Mouse (Mus musculus): ENCODE measurements at regions not wholly inside any gene's neighbourhood (a gene's known extent, or its start where the extent isn't known, plus 50 kb on each side); places are given as distances from the start of the nearest gene placed in this dataset.
A peak's percentile ranks its signal among the peaks of the same experiment; 100 is the strongest.

GRCm38 (mm10) chr9:99800076-99800475 is 75.9 kb downstream of the Sox14 start:
- no peak for ATAC-seq (replicated peaks; ENCODE audit: low FRiP score, low TSS enrichment, low read depth)
- 3% methylated on average over 13 of the region's 13 CpGs for WGBS

GRCm38 (mm10) chr9:99799387-99800021 is 76.5 kb downstream of the Sox14 start:
- H3K9me3 ChIP-seq (ENCODE audit: control insufficient read depth, low read length): no peaks in the 10 kb centered on the region
- WGBS: 6% methylated on average over 16 of the region's 16 CpGs
- no peak overlapping the region for H3K9ac ChIP-seq (ENCODE audit: low read length)
- peaks cover 4% of the 10 kb centered on the region; the same call in 1 of the 2 replicates for H3K4me1 ChIP-seq (replicated peaks; ENCODE audit: control insufficient read depth, insufficient read depth, low read length)
- DNase-seq (ENCODE audit: low spot score) (peak; percentile 68), ATAC-seq (replicated peaks; ENCODE audit: low FRiP score, low TSS enrichment, low read depth) (no peak)
- H3K27me3 ChIP-seq (replicated peaks; ENCODE audit: control insufficient read depth, insufficient read depth, low read length): no peaks in the 10 kb centered on the region
- no peaks in the 10 kb centered on the region for H3K36me3 ChIP-seq (ENCODE audit: control insufficient read depth, insufficient read depth, low read length)
- H3K27ac ChIP-seq (ENCODE audit: low read depth): no peak overlapping the region
- peak overlapping the region; percentile 53 for H3K4me2 ChIP-seq (ENCODE audit: low read length)
- H3K4me3 ChIP-seq (ENCODE audit: low read depth, low read length): peak overlapping the region; percentile 24

More at GRCm38 (mm10) chr9:99800076-99800475, 75.9 kb downstream of the Sox14 start:
- no peaks in the 10 kb centered on the region for H3K36me3 ChIP-seq (ENCODE audit: control insufficient read depth, insufficient read depth, low read length)
- DNase-seq (ENCODE audit: low spot score): no peak
- H3K4me2 ChIP-seq (ENCODE audit: low read length): peak overlapping the region; percentile 53
- H3K9ac ChIP-seq (ENCODE audit: low read length): no peak overlapping the region
- H3K4me1 ChIP-seq (replicated peaks; ENCODE audit: control insufficient read depth, insufficient read depth, low read length): peaks cover 4% of the 10 kb centered on the region; the same call in 1 of the 2 replicates
- peak overlapping the region; percentile 24 for H3K4me3 ChIP-seq (ENCODE audit: low read depth, low read length)
- no peaks in the 10 kb centered on the region for H3K27me3 ChIP-seq (replicated peaks; ENCODE audit: control insufficient read depth, insufficient read depth, low read length)
- no peak overlapping the region for H3K27ac ChIP-seq (ENCODE audit: low read depth)
- no peaks in the 10 kb centered on the region for H3K9me3 ChIP-seq (ENCODE audit: control insufficient read depth, low read length)

DNA sequence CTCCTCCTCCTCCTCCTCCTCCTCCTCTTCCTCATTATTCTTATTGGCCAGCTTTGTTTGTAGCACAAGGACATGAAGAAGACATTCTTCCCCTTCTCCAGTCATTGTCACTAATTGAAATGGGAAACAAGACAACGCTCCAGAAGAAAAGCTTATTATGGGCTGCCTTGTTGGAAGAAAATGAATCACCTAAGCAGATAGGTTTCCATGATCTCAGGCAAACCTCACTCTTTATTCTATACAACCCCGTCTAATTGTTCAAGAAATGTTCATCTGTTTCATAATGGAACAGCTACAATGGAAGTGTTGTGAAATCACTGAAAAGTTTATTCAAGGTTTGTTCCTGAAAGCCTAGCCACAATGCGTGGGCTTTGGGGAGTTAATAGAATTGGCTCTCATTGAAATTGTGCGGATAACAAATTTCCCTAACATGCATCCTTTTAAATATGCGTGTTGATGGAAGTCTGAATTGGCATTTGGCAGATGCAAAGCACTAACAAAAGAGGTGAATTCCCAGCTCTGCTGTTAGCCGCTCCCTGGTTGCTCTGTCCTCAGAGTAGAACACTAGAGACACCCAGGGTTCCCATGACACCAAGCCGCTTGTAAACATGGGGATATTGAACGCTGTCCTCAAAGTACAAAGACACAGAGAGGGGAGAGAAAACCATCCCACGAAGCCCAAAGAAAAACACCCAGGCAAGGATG is 78.8 kb downstream of the Sox14 start:
- no peak overlapping the region for H3K4me3 ChIP-seq (ENCODE audit: low read depth, low read length)
- no peaks in the 10 kb centered on the region for H3K27me3 ChIP-seq (replicated peaks; ENCODE audit: control insufficient read depth, insufficient read depth, low read length)
- no peak overlapping the region for H3K9ac ChIP-seq (ENCODE audit: low read length)
- H3K4me1 ChIP-seq (replicated peaks; ENCODE audit: control insufficient read depth, insufficient read depth, low read length): peaks cover 4% of the 10 kb centered on the region; the same call in 1 of the 2 replicates
- WGBS: 64% methylated on average over 9 of the region's 9 CpGs
- no peak overlapping the region for H3K4me2 ChIP-seq (ENCODE audit: low read length)
- no peaks in the 10 kb centered on the region for H3K36me3 ChIP-seq (ENCODE audit: control insufficient read depth, insufficient read depth, low read length)
- no peak overlapping the region for H3K27ac ChIP-seq (ENCODE audit: low read depth)
- DNase-seq (ENCODE audit: low spot score): no peak
- ATAC-seq (replicated peaks; ENCODE audit: low FRiP score, low TSS enrichment, low read depth): no peak
- H3K9me3 ChIP-seq (ENCODE audit: control insufficient read depth, low read length): no peaks in the 10 kb centered on the region

DNA sequence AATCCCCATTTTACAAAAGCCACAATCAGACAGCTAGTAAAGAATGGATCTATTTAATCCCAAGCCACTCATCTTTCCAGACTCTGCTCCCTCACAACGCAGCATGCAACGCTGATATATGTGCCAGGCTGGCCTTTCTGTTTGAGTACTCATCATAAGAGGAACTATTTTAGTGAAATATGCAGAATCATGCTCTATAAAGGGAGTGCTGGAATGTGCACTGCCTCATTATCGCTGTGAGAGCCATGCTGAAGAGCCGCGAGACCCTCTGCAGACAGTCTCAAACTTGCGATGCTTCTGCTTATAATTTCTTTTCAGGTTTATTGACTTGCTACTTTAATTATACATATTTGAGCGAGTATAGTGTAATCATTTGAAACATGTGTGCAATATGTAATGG is 75.6 kb upstream of the Cldn18 start:
- Histone ChIP-seq H3K27ac (ENCODE audit: low read depth) (no peak overlapping the region), H3K9ac (ENCODE audit: low read length) (no peak overlapping the region), H3K4me3 (ENCODE audit: low read depth, low read length) (no peak overlapping the region), H3K9me3 (ENCODE audit: control insufficient read depth, low read length) (no peaks in the 10 kb centered on the region), H3K4me2 (ENCODE audit: low read length) (no peak overlapping the region), H3K36me3 (ENCODE audit: control insufficient read depth, insufficient read depth, low read length) (no peaks in the 10 kb centered on the region), H3K27me3 (replicated peaks; ENCODE audit: control insufficient read depth, insufficient read depth, low read length) (no peaks in the 10 kb centered on the region), H3K4me1 (replicated peaks; ENCODE audit: control insufficient read depth, insufficient read depth, low read length) (no peaks in the 10 kb centered on the region)
- 73% methylated on average over 7 of the region's 7 CpGs for WGBS
- ATAC-seq (replicated peaks; ENCODE audit: low FRiP score, low TSS enrichment, low read depth): no peak
- DNase-seq (ENCODE audit: low spot score): no peak

GRCm38 (mm10) chr9:99786864-99787263 is 69.8 kb upstream of the Cldn18 start:
- Histone ChIP-seq H3K4me3 (ENCODE audit: low read depth, low read length) (no peak overlapping the region), H3K9ac (ENCODE audit: low read length) (no peak overlapping the region), H3K9me3 (ENCODE audit: control insufficient read depth, low read length) (no peaks in the 10 kb centered on the region), H3K27ac (ENCODE audit: low read depth) (no peak overlapping the region), H3K4me1 (replicated peaks; ENCODE audit: control insufficient read depth, insufficient read depth, low read length) (no peaks in the 10 kb centered on the region), H3K4me2 (ENCODE audit: low read length) (no peak overlapping the region), H3K36me3 (ENCODE audit: control insufficient read depth, insufficient read depth, low read length) (no peaks in the 10 kb centered on the region), H3K27me3 (replicated peaks; ENCODE audit: control insufficient read depth, insufficient read depth, low read length) (no peaks in the 10 kb centered on the region)
- DNase-seq (ENCODE audit: low spot score): no peak
- no peak for ATAC-seq (replicated peaks; ENCODE audit: low FRiP score, low TSS enrichment, low read depth)
- WGBS: 80% methylated on average over 7 of the region's 7 CpGs

DNA sequence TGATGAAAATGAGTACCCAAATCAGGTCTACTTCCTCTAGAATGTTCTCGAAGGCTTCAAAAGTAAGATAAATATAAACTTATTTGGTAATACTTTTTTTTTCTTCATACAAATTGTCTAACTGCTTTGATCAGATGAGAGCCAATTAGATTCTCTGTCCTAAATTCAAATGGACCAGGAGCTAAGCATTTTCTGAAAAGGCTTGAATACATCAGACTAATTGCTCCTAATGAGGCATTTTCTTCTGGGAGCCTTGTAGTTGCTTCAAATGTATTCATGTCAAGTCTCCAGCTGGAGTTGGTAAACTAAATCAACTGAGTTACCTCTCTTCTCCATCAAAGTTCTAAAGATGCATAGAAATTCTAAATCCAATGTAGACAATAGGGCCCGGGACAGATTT is 66.1 kb upstream of the Cldn18 start:
- no peak overlapping the region for H3K4me3 ChIP-seq (ENCODE audit: low read depth, low read length)
- no peak overlapping the region for H3K9ac ChIP-seq (ENCODE audit: low read length)
- DNase-seq (ENCODE audit: low spot score): no peak
- no peak overlapping the region for H3K27ac ChIP-seq (ENCODE audit: low read depth)
- no peak overlapping the region for H3K4me2 ChIP-seq (ENCODE audit: low read length)
- H3K27me3 ChIP-seq (replicated peaks; ENCODE audit: control insufficient read depth, insufficient read depth, low read length): no peaks in the 10 kb centered on the region
- ATAC-seq (replicated peaks; ENCODE audit: low FRiP score, low TSS enrichment, low read depth): no peak
- 93% methylated on average over 2 of the region's 2 CpGs for WGBS
- H3K36me3 ChIP-seq (ENCODE audit: control insufficient read depth, insufficient read depth, low read length): no peaks in the 10 kb centered on the region
- H3K4me1 ChIP-seq (replicated peaks; ENCODE audit: control insufficient read depth, insufficient read depth, low read length): no peaks in the 10 kb centered on the region
- no peaks in the 10 kb centered on the region for H3K9me3 ChIP-seq (ENCODE audit: control insufficient read depth, low read length)

GRCm38 (mm10) chr9:99782364-99783119 is 65.5 kb upstream of the Cldn18 start:
- no peak overlapping the region for H3K27ac ChIP-seq (ENCODE audit: low read depth)
- no peaks in the 10 kb centered on the region for H3K36me3 ChIP-seq (ENCODE audit: control insufficient read depth, insufficient read depth, low read length)
- WGBS: 63% methylated on average over 7 of the region's 7 CpGs

DNA sequence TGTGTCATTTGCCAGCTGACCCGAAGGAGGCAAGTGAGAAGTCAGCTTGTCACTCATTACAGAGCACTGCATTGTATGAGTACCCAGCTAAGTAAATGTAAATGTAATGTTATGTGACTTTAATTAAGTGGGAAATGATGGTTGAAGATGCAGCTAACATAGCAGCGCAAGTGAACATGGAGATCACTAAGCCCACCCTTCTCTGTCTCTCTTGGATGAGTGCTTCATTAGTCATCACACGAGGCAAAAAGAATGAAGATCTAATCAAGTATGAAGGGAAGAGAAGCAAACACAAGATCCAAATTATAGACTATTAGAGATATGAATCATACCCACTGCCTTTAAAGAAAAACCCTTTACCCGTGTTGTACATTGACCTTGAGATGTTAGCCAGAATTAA is 61.8 kb upstream of the Cldn18 start:
- WGBS: 82% methylated on average over 4 of the region's 4 CpGs
- Histone ChIP-seq H3K27ac (ENCODE audit: low read depth) (no peak overlapping the region), H3K4me1 (replicated peaks; ENCODE audit: control insufficient read depth, insufficient read depth, low read length) (no peaks in the 10 kb centered on the region), H3K9ac (ENCODE audit: low read length) (no peak overlapping the region), H3K27me3 (replicated peaks; ENCODE audit: control insufficient read depth, insufficient read depth, low read length) (no peaks in the 10 kb centered on the region), H3K9me3 (ENCODE audit: control insufficient read depth, low read length) (no peaks in the 10 kb centered on the region), H3K4me3 (ENCODE audit: low read depth, low read length) (no peak overlapping the region), H3K4me2 (ENCODE audit: low read length) (no peak overlapping the region), H3K36me3 (ENCODE audit: control insufficient read depth, insufficient read depth, low read length) (no peaks in the 10 kb centered on the region)
- no peak for ATAC-seq (replicated peaks; ENCODE audit: low FRiP score, low TSS enrichment, low read depth)
- DNase-seq (ENCODE audit: low spot score): no peak

More at GRCm38 (mm10) chr9:99782364-99783119, 65.5 kb upstream of the Cldn18 start:
- no peak overlapping the region for H3K4me2 ChIP-seq (ENCODE audit: low read length)
- H3K27me3 ChIP-seq (replicated peaks; ENCODE audit: control insufficient read depth, insufficient read depth, low read length): no peaks in the 10 kb centered on the region
- DNase-seq (ENCODE audit: low spot score): no peak
- no peaks in the 10 kb centered on the region for H3K4me1 ChIP-seq (replicated peaks; ENCODE audit: control insufficient read depth, insufficient read depth, low read length)
- H3K9ac ChIP-seq (ENCODE audit: low read length): no peak overlapping the region
- no peak for ATAC-seq (replicated peaks; ENCODE audit: low FRiP score, low TSS enrichment, low read depth)
- H3K9me3 ChIP-seq (ENCODE audit: control insufficient read depth, low read length): no peaks in the 10 kb centered on the region
- H3K4me3 ChIP-seq (ENCODE audit: low read depth, low read length): no peak overlapping the region
